Mouse (Mus musculus) cerebellum, adult 11-12 months (tissue): ENCODE measurements at regions not wholly inside any gene's neighbourhood (a gene's known extent, or its start where the extent isn't known, plus 50 kb on each side); places are given as distances from the start of the nearest gene placed in this dataset.

Experiments
- DNase-seq: peaks from one replicate; pipeline ENCODE4 v3.0.0; 2022

GRCm38 (mm10) chr13:46104971-46105370, 140.2 kb upstream of the Atxn1 start:
- no peak for DNase-seq

GRCm38 (mm10) chr13:46098621-46099020, 133.8 kb upstream of the Atxn1 start:
- no peak for DNase-seq

GRCm38 (mm10) chr13:46098131-46098530, 133.3 kb upstream of the Atxn1 start:
- no peak for DNase-seq

GRCm38 (mm10) chr13:46096968-46097367, 132.2 kb upstream of the Atxn1 start:
- no peak for DNase-seq

- DNase-seq, result no peak
These were observed 131.6 kb upstream of the Atxn1 start for GRCm38 (mm10) chr13:46096416-46096815.

GRCm38 (mm10) chr13:46092787-46093186, 128.0 kb upstream of the Atxn1 start:
- DNase-seq, result no peak

- no peak for DNase-seq
These were observed 126.3 kb upstream of the Atxn1 start for GRCm38 (mm10) chr13:46091109-46091508.

- no peak for DNase-seq
These were observed 123.4 kb upstream of the Atxn1 start for GRCm38 (mm10) chr13:46088237-46088636.

GRCm38 (mm10) chr13:46087663-46088062, 122.9 kb upstream of the Atxn1 start:
- no peak for DNase-seq

- DNase-seq, result no peak
These were observed 112.1 kb upstream of the Atxn1 start for GRCm38 (mm10) chr13:46076879-46077278.

GRCm38 (mm10) chr13:46071670-46072069, 106.9 kb upstream of the Atxn1 start:
- DNase-seq, result no peak

- no peak for DNase-seq
These were observed 104.8 kb upstream of the Atxn1 start for GRCm38 (mm10) chr13:46069571-46069970.

- DNase-seq, result no peak
These were observed 98.0 kb upstream of the Atxn1 start for GRCm38 (mm10) chr13:46062758-46063157.

- no peak for DNase-seq
These were observed 95.1 kb upstream of the Atxn1 start for GRCm38 (mm10) chr13:46059870-46060269.

GRCm38 (mm10) chr13:46058862-46059261, 94.1 kb upstream of the Atxn1 start:
- DNase-seq, result no peak

GRCm38 (mm10) chr13:46058341-46058740, 93.5 kb upstream of the Atxn1 start:
- DNase-seq, result no peak

GRCm38 (mm10) chr13:46055410-46055809, 90.6 kb upstream of the Atxn1 start:
- no peak for DNase-seq

GRCm38 (mm10) chr13:46043568-46043967, 78.8 kb upstream of the Atxn1 start:
- no peak for DNase-seq

GRCm38 (mm10) chr13:46043016-46043415, 78.2 kb upstream of the Atxn1 start:
- no peak for DNase-seq

- no peak for DNase-seq
These were observed 77.4 kb upstream of the Atxn1 start for GRCm38 (mm10) chr13:46042224-46042623.

- DNase-seq, result no peak
These were observed 76.7 kb upstream of the Atxn1 start for GRCm38 (mm10) chr13:46041475-46041874.

- DNase-seq, result no peak
These were observed 75.3 kb upstream of the Atxn1 start for GRCm38 (mm10) chr13:46040062-46040461.

- no peak for DNase-seq
These were observed 73.9 kb upstream of the Atxn1 start for GRCm38 (mm10) chr13:46038441-46039331.

- no peak for DNase-seq
These were observed 67.5 kb upstream of the Atxn1 start for GRCm38 (mm10) chr13:46032281-46032680.

- DNase-seq, result no peak
These were observed 61.2 kb upstream of the Atxn1 start for GRCm38 (mm10) chr13:46026018-46026417.
